Mouse (Mus musculus): ENCODE results near the gene Nrp2. TPM values are rescaled to one million over a fixed set of nuclear protein-coding genes. Genes with fewer than 3 reads are reported as not detected.

Gene Nrp2
- total and polyA plus RNA-seq, 2 experiments from 2014 or later, result 17.4 to 48.7 TPM

- H3K4me3 ChIP-seq (ENCODE audit: low read length), result no peak overlapping the region
- no peak overlapping the region for H3K27ac ChIP-seq
- H3K4me2 ChIP-seq (ENCODE audit: low read depth, low read length), result no peak overlapping the region
- DNase-seq (ENCODE audit: low spot score) (no peak), ATAC-seq (no peak)
- H3K9ac ChIP-seq (replicated peaks; ENCODE audit: low read length), result no peak overlapping the region
- no peak for TF ChIP-seq CTCF (IDR thresholded peaks at IDR 0.05; ENCODE audit: low read depth)
- H3K36me3 ChIP-seq (ENCODE audit: insufficient read depth, low read length), result no peaks in the 10 kb centered on the region
- H3K9me3 ChIP-seq (ENCODE audit: low read length), result no peaks in the 10 kb centered on the region
- WGBS, result 31% methylated on average over 8 of the region's 8 CpGs
- no peaks in the 10 kb centered on the region for H3K27me3 ChIP-seq (ENCODE audit: insufficient read depth, low read length)
- H3K4me1 ChIP-seq (ENCODE audit: insufficient read depth, low read length), result no peaks in the 10 kb centered on the region
These were observed 148.2 kb downstream of the Nrp2 start for GRCm38 (mm10) chr1:62850990-62851940.

GRCm38 (mm10) chr1:62853362-62853761, 150.3 kb downstream of the Nrp2 start:
- no peak for TF ChIP-seq CTCF (IDR thresholded peaks at IDR 0.05; ENCODE audit: low read depth)
- H3K27ac ChIP-seq, result no peak overlapping the region

GRCm38 (mm10) chr1:62853996-62854395, 150.9 kb downstream of the Nrp2 start:
- Histone ChIP-seq H3K4me2 (ENCODE audit: low read depth, low read length) (no peak overlapping the region), H3K9ac (replicated peaks; ENCODE audit: low read length) (no peak overlapping the region), H3K27ac (no peak overlapping the region), H3K36me3 (ENCODE audit: insufficient read depth, low read length) (no peaks in the 10 kb centered on the region), H3K4me1 (ENCODE audit: insufficient read depth, low read length) (0 out of 2 replicates have a peak, but pooled peaks cover 2% of the 10 kb centered on the region), H3K9me3 (ENCODE audit: low read length) (no peaks in the 10 kb centered on the region), H3K27me3 (ENCODE audit: insufficient read depth, low read length) (no peaks in the 10 kb centered on the region), H3K4me3 (ENCODE audit: low read length) (no peak overlapping the region)
- no peak for ATAC-seq
- 88% methylated on average over 4 of the region's 4 CpGs for whole genome bisulfite sequencing
- no peak for DNase-seq (ENCODE audit: low spot score)
- no peak for TF ChIP-seq CTCF (IDR thresholded peaks at IDR 0.05; ENCODE audit: low read depth)

More at GRCm38 (mm10) chr1:62853362-62853761, 150.3 kb downstream of the Nrp2 start:
- ATAC-seq, result no peak
- no peaks in the 10 kb centered on the region for H3K36me3 ChIP-seq (ENCODE audit: insufficient read depth, low read length)
- 82% methylated on average over 9 of the region's 9 CpGs for WGBS
- no peak overlapping the region for H3K4me3 ChIP-seq (ENCODE audit: low read length)
- no peaks in the 10 kb centered on the region for H3K27me3 ChIP-seq (ENCODE audit: insufficient read depth, low read length)
- DNase-seq (ENCODE audit: low spot score), result no peak
- H3K9ac ChIP-seq (replicated peaks; ENCODE audit: low read length), result no peak overlapping the region
- H3K9me3 ChIP-seq (ENCODE audit: low read length), result no peaks in the 10 kb centered on the region
- H3K4me2 ChIP-seq (ENCODE audit: low read depth, low read length), result no peak overlapping the region
- H3K4me1 ChIP-seq (ENCODE audit: insufficient read depth, low read length), result no peaks in the 10 kb centered on the region

- Histone ChIP-seq H3K27ac (no peak overlapping the region), H3K36me3 (ENCODE audit: insufficient read depth, low read length) (no peaks in the 10 kb centered on the region), H3K4me1 (ENCODE audit: insufficient read depth, low read length) (peaks cover 4% of the 10 kb centered on the region; the same call in 1 of the 2 replicates), H3K9me3 (ENCODE audit: low read length) (no peaks in the 10 kb centered on the region; the same call in 1 of the 2 replicates), H3K27me3 (ENCODE audit: insufficient read depth, low read length) (no peaks in the 10 kb centered on the region), H3K4me3 (ENCODE audit: low read length) (no peak overlapping the region), H3K9ac (replicated peaks; ENCODE audit: low read length) (no peak overlapping the region), H3K4me2 (ENCODE audit: low read depth, low read length) (no peak overlapping the region)
- DNase-seq (ENCODE audit: low spot score), result no peak
- TF ChIP-seq CTCF (IDR thresholded peaks at IDR 0.05; ENCODE audit: low read depth), result no peak
- ATAC-seq, result no peak
- WGBS, result 27% methylated on average over 2 of the region's 2 CpGs
These were observed 156.0 kb downstream of the Nrp2 start for GRCm38 (mm10) chr1:62859098-62859497.

DNA sequence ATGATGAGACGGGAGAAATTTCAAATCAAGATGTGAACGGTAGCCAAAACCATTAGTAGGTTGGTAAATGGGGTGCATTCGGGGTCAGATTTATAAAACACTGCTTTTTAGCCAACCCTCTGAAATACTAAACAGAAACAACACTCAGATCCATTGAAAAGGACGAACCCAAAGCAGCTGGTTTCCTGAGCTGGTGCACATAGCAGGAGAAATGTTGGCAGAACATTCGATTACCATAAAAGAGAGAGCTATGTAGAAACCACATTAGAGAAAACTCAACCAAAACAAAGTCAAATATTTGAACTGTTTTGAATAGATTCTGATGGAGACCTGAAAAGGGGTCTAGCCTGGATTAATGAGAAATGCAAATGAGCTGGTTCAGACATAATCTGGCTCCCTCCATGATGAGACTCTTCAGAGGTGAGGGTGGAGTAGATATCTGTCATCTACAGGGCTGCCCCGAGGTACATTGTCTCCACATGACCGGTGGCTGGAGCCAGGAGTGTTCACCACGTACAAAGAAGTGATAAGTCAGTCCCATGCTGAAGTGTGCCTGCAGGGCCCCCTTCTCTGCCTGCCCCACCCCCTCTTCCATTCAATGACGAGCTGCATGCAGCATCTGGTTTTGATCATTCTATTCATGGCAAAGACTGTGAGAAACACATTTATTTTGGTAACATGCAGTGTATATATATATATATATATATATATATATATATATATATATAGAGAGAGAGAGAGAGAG, 156.6 kb downstream of the Nrp2 start:
- DNase-seq (ENCODE audit: low spot score) (no peak), ATAC-seq (no peak)
- Histone ChIP-seq H3K27ac (no peak overlapping the region), H3K4me2 (ENCODE audit: low read depth, low read length) (no peak overlapping the region), H3K9ac (replicated peaks; ENCODE audit: low read length) (no peak overlapping the region), H3K4me1 (ENCODE audit: insufficient read depth, low read length) (peaks cover 4% of the 10 kb centered on the region; the same call in 1 of the 2 replicates), H3K9me3 (ENCODE audit: low read length) (no peaks in the 10 kb centered on the region; the same call in 1 of the 2 replicates), H3K27me3 (ENCODE audit: insufficient read depth, low read length) (no peaks in the 10 kb centered on the region), H3K36me3 (ENCODE audit: insufficient read depth, low read length) (no peaks in the 10 kb centered on the region), H3K4me3 (ENCODE audit: low read length) (no peak overlapping the region)
- TF ChIP-seq CTCF (IDR thresholded peaks at IDR 0.05; ENCODE audit: low read depth), result no peak
- 57% methylated on average over 9 of the region's 9 CpGs for WGBS

DNA sequence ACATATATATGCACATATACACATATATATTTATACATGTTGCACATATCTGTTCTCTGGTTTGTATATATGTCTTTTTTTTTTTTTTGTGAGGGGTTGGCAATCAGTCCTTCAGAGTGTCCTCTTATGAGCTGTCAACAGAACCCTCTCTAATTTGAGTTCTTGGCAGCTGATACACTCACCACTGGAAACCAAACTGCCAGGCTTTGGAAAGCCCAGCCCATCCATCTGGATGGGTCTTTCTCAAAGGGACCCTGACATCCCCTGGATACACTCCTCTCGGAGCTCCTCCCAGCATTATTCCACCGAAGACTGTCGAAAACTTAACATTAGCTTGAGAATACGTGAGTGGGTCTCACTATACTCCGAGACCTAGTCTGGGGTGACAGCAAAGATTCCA, 157.2 kb downstream of the Nrp2 start:
- Histone ChIP-seq H3K9ac (replicated peaks; ENCODE audit: low read length) (no peak overlapping the region), H3K4me2 (ENCODE audit: low read depth, low read length) (peak overlapping the region; percentile 29), H3K4me3 (ENCODE audit: low read length) (no peak overlapping the region), H3K4me1 (ENCODE audit: insufficient read depth, low read length) (peaks cover 4% of the 10 kb centered on the region; the same call in 1 of the 2 replicates), H3K36me3 (ENCODE audit: insufficient read depth, low read length) (no peaks in the 10 kb centered on the region), H3K9me3 (ENCODE audit: low read length) (no peaks in the 10 kb centered on the region; the same call in 1 of the 2 replicates), H3K27ac (0 out of 2 replicates have a peak overlapping the region, but pooled peaks have one; percentile 5), H3K27me3 (ENCODE audit: insufficient read depth, low read length) (no peaks in the 10 kb centered on the region)
- no peak for TF ChIP-seq CTCF (IDR thresholded peaks at IDR 0.05; ENCODE audit: low read depth)
- ATAC-seq (peak; percentile 77; the same call in 1 of the 2 replicates), DNase-seq (ENCODE audit: low spot score) (peak; percentile 72)
- WGBS, result 37% methylated on average over 5 of the region's 5 CpGs
